Mouse (Mus musculus) brain, embryonic 14.5 days (tissue): ENCODE measurements around the gene Morf4l2.

ENCODE experiments used
- CTCF ChIP-seq: fragments of 200-500 bp; IDR thresholded peaks from 2 replicates; pipeline ENCODE4 v1.5.1; 2012; ENCODE audit warnings: inconsistent platforms, mild to moderate bottlenecking, moderate library complexity, borderline replicate concordance; ENCODE audit not compliant: insufficient read depth, insufficient read length; ENCODE audit errors: extremely low read depth
- POLR2A ChIP-seq: fragments of 200-500 bp; IDR thresholded peaks from 2 replicates; pipeline ENCODE4 v1.6.1; 2012; ENCODE audit warnings: mild to moderate bottlenecking, inconsistent platforms, borderline replicate concordance; ENCODE audit not compliant: poor library complexity, insufficient read depth, insufficient read length, severe bottlenecking; ENCODE audit errors: extremely low read depth

- TF ChIP-seq CTCF: no peak
- TF ChIP-seq POLR2A: no peak
Measured at GRCm38 (mm10) chrX:136743459-136743858, at the start of gene Morf4l2.
